Mouse (Mus musculus): ENCODE results near the gene Ifnl3.
"Not testable (repeated sequence)": the region's sequence is repeated elsewhere in the genome, so short reads cannot be mapped to it uniquely, and the experiment has no call there.

GRCm38 (mm10) chr7:28522536-28522935, at the start of gene Ifnl3:
- not testable (repeated sequence) for TF ChIP-seq POLR2A (IDR thresholded peaks at IDR 0.05; ENCODE audit: insufficient read depth, low read depth, low read length); CTCF (IDR thresholded peaks at IDR 0.05); EP300 (IDR thresholded peaks at IDR 0.05; ENCODE audit: insufficient read depth, low read depth, low read length)

Measured in heart, adult 2 months (tissue).